Mouse (Mus musculus): ENCODE data around the gene Igsf8. TPM values are rescaled to one million over a fixed set of nuclear protein-coding genes. Genes with fewer than 3 reads are reported as not detected.

Gene Igsf8
- polyA plus RNA-seq, 1 experiment, result 119 TPM

DNA sequence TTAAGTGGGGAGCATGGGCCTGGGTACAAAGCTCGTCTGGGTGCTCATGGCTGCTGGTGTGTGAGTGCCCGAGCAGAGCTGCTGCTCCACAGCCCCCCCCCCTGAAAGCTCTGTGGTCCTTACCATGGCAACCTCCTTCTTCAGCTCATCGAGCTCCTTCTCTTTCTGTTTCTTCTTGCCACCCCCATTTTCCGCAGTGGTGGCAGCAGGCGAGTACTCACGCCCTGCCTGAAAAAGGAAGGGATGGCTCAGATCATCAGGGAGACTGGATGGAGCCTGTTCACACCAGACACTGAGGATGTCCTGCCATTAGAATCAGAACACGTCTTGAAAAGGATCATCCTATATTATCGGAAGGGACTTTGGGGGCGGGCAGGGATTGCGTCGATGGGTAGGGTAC is 32.0 kb downstream of the Igsf8 start:
- WGBS, result 92% methylated on average over 11 of the region's 11 CpGs

DNA sequence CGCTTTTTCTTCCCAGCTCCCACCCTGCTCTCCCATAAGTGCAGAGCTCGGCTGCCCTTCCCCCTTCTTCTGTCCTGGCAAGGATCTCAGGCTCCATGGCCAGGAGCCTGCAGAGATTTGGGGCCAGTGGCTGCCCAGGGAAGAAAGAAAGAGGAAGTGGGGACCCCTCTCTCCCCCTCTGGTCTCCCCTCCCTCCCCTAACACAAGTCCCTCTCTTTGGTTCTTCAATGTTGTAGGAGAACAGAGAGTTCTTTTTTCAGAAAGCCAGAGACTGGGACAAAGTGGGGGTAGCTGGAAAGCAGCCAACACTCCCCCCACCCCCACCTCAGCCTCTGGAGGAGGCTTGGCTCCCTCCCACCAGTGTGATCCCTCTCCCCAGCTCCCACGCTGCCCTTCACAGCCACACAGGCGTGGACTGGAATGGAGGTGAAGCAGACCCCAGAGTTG is 34.3 kb downstream of the Igsf8 start:
- DNase-seq (ENCODE audit: low read depth in 1 of 2, low spot score in 2 of 2), result no peak
- WGBS, result 80% methylated on average over 4 of the region's 4 CpGs
- H3K27me3 ChIP-seq (ENCODE audit: control insufficient read depth, insufficient read depth, low read length), result no peaks in the 10 kb centered on the region
- no peaks in the 10 kb centered on the region for H3K36me3 ChIP-seq (ENCODE audit: control insufficient read depth, insufficient read depth, low read length)
- no peak overlapping the region for H3K27ac ChIP-seq (ENCODE audit: insufficient read depth, low read length)
- no peaks in the 10 kb centered on the region for H3K4me1 ChIP-seq (ENCODE audit: control insufficient read depth, insufficient read depth, insufficient read length)
- no peak for TF ChIP-seq CTCF (IDR thresholded peaks at IDR 0.05; ENCODE audit: extremely low read depth, insufficient read depth, insufficient read length, insufficient replicate concordance)
- TF ChIP-seq POLR2A (IDR thresholded peaks at IDR 0.05; ENCODE audit: low read depth, low read length), result no peak
- H3K4me3 ChIP-seq (ENCODE audit: extremely low read depth, insufficient read depth, insufficient read length), result no peak overlapping the region

More for the DNA sequence above, 32.0 kb downstream of the Igsf8 start:
- no peaks in the 10 kb centered on the region for H3K36me3 ChIP-seq (ENCODE audit: control insufficient read depth, insufficient read depth, low read length)
- no peak for TF ChIP-seq POLR2A (IDR thresholded peaks at IDR 0.05; ENCODE audit: low read depth, low read length)
- TF ChIP-seq CTCF (IDR thresholded peaks at IDR 0.05; ENCODE audit: extremely low read depth, insufficient read depth, insufficient read length, insufficient replicate concordance), result no peak
- H3K4me3 ChIP-seq (ENCODE audit: extremely low read depth, insufficient read depth, insufficient read length), result no peak overlapping the region
- no peak for DNase-seq (ENCODE audit: low read depth in 1 of 2, low spot score in 2 of 2)
- no peak overlapping the region for H3K27ac ChIP-seq (ENCODE audit: insufficient read depth, low read length)
- no peaks in the 10 kb centered on the region for H3K4me1 ChIP-seq (ENCODE audit: control insufficient read depth, insufficient read depth, insufficient read length)
- no peaks in the 10 kb centered on the region for H3K27me3 ChIP-seq (ENCODE audit: control insufficient read depth, insufficient read depth, low read length)

DNA sequence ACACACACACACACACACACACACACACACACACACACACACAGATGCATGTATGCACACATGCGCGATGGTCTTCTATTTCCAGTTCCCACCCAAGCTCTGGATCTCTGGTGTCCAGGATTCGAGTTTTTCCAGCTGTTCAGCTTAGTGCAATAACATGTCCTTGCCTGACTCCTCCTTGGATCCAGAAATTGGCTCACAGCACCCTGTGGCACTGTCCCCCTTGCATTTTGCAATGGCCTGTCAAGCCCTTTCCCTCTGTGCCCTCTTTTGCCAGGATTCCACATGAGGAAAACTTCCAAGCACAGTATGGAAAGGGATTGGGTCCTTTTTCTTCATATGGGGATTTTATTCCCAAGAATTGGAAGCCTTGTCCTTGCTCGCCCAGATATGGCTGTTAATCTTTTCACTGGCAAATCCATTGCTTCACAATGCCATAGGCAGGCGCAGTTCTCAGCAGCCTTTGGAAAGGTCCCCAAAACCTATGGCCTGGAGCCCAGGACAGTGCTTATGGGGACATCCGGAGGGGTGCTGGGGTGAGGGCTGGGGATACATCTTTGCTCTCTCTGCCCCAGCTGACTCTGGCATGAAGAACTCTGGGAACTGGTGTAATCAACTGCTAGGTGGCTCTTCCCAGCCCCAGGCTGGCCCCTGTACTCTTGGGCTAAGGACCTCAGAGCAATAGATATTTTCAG is 35.5 kb downstream of the Igsf8 start:
- Histone ChIP-seq H3K4me1 (ENCODE audit: control insufficient read depth, insufficient read depth, insufficient read length) (no peaks in the 10 kb centered on the region), H3K27me3 (ENCODE audit: control insufficient read depth, insufficient read depth, low read length) (no peaks in the 10 kb centered on the region), H3K27ac (ENCODE audit: insufficient read depth, low read length) (no peak overlapping the region), H3K36me3 (ENCODE audit: control insufficient read depth, insufficient read depth, low read length) (no peaks in the 10 kb centered on the region), H3K4me3 (ENCODE audit: extremely low read depth, insufficient read depth, insufficient read length) (no peak overlapping the region)
- 86% methylated on average over 6 of the region's 6 CpGs for WGBS
- no peak for DNase-seq (ENCODE audit: low read depth in 1 of 2, low spot score in 2 of 2)
- TF ChIP-seq POLR2A (IDR thresholded peaks at IDR 0.05; ENCODE audit: low read depth, low read length), result no peak
- TF ChIP-seq CTCF (IDR thresholded peaks at IDR 0.05; ENCODE audit: extremely low read depth, insufficient read depth, insufficient read length, insufficient replicate concordance), result no peak

DNA sequence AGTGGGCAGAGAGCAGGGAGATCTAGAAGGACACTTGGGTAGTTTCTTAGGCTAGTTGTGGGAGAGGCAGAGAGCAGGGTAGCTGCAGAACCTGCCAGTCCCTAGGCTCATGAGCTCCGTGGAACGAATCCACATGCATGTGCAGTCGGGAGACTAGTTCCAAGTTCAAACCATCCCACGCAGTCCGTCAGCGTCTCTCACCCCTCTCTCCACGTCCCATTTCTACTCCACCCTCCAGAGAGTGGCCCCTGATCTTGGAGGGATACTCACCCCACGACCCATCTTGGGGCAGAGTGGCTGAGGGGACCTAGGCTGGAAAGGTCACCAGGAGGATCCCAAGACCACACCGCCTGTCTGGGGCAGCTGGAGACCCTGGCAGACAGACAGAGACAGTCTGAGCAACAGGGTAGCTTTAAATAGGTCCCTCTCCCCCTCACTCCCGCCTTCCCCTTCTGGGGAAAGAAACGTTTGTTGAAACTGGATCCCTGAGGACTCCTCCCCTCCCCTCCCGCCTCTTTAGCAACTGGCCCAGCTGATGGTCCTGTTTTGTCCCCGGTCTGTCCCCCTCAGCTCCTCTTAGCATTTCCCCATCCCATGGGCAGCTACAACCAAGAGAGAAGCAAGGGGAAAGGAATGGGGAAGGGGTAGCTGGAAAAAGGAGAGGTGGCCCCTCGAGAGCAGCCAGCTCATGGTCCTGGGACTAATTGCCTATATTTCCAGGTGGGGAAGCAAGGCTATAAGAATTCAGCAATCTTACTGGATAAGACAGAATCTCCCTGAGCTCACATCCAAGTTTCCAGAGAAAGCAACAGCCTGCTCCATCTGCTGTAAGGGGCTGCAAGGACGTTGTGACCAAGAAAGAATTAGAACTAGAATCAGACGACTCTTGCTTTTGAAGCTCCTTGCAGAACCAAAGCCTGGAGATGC is 36.4 kb downstream of the Igsf8 start, which contains the start of gene Atp1a2:
Atp1a2 (minus strand) TSS at position 454 of the 927 bp plus-strand sequence.
- Histone ChIP-seq H3K27ac (ENCODE audit: insufficient read depth, low read length) (no peak within 1 kb of the TSS), H3K4me1 (ENCODE audit: control insufficient read depth, insufficient read depth, insufficient read length) (no peaks in the 10 kb centered on the region), H3K4me3 (ENCODE audit: extremely low read depth, insufficient read depth, insufficient read length) (no peak within 1 kb of the TSS; the same call in 1 of the 2 replicates), H3K27me3 (ENCODE audit: control insufficient read depth, insufficient read depth, low read length) (no peaks in the 10 kb centered on the region), H3K36me3 (ENCODE audit: control insufficient read depth, insufficient read depth, low read length) (no peaks in the 10 kb centered on the region)
- TF ChIP-seq POLR2A (IDR thresholded peaks at IDR 0.05; ENCODE audit: low read depth, low read length), result no peak
- 71% methylated on average over 16 of the region's 16 CpGs for WGBS
- DNase-seq (ENCODE audit: low read depth in 1 of 2, low spot score in 2 of 2), result no peak

DNA sequence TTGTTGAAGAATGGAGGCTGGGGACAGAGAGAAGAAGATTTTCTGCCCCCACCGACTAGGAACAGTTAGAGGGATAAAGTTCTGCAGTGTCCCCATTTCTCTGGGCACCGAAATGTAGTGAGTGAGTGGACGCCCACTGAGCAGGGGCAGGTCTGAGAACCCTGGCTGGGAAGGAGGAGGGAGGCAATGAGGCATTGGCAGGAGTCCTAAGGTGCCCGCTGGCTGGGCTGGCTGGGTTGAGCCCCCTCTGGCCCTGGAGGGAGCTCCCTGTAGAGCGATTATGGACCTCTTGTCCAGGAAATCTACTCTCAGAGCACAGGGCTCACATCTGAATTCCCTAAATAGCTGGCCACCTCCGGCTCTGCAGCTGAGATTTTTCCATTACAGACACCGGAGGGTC is 38.1 kb downstream of the Igsf8 start:
- TF ChIP-seq POLR2A (IDR thresholded peaks at IDR 0.05; ENCODE audit: low read depth, low read length), result no peak
- TF ChIP-seq CTCF (IDR thresholded peaks at IDR 0.05; ENCODE audit: extremely low read depth, insufficient read depth, insufficient read length, insufficient replicate concordance), result no peak
- WGBS, result 84% methylated on average over 7 of the region's 7 CpGs
- H3K27me3 ChIP-seq (ENCODE audit: control insufficient read depth, insufficient read depth, low read length), result no peaks in the 10 kb centered on the region
- H3K4me3 ChIP-seq (ENCODE audit: extremely low read depth, insufficient read depth, insufficient read length), result no peak overlapping the region
- no peaks in the 10 kb centered on the region for H3K36me3 ChIP-seq (ENCODE audit: control insufficient read depth, insufficient read depth, low read length)
- no peaks in the 10 kb centered on the region for H3K4me1 ChIP-seq (ENCODE audit: control insufficient read depth, insufficient read depth, insufficient read length)
- no peak for DNase-seq (ENCODE audit: low read depth in 1 of 2, low spot score in 2 of 2)
- H3K27ac ChIP-seq (ENCODE audit: insufficient read depth, low read length), result no peak overlapping the region

DNA sequence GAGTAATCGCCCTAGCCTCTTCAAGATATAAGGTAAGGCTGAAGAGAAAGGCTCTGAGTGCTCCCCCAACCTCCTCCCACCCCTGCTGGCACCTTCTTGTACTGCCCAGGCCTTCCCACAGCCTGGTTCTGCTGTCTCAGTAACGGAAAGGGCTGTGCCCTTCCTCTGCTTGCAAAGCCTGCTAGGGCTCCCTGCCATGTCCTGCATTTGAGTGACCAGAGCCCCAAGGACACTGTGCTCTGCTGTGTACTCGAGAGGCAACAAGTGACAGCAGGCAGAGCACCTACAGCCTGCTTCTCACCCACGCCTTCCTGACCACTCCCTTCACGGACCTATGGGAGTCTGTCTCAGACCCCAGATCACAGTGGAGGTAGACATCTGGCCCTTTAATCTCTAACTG is 38.8 kb downstream of the Igsf8 start:
- 68% methylated on average over 5 of the region's 5 CpGs for WGBS

More for the DNA sequence above, 38.8 kb downstream of the Igsf8 start:
- H3K36me3 ChIP-seq (ENCODE audit: control insufficient read depth, insufficient read depth, low read length), result no peaks in the 10 kb centered on the region
- DNase-seq (ENCODE audit: low read depth in 1 of 2, low spot score in 2 of 2), result no peak
- no peaks in the 10 kb centered on the region for H3K4me1 ChIP-seq (ENCODE audit: control insufficient read depth, insufficient read depth, insufficient read length)
- TF ChIP-seq POLR2A (IDR thresholded peaks at IDR 0.05; ENCODE audit: low read depth, low read length) (no peak), CTCF (IDR thresholded peaks at IDR 0.05; ENCODE audit: extremely low read depth, insufficient read depth, insufficient read length, insufficient replicate concordance) (no peak)
- no peaks in the 10 kb centered on the region for H3K27me3 ChIP-seq (ENCODE audit: control insufficient read depth, insufficient read depth, low read length)
- H3K27ac ChIP-seq (ENCODE audit: insufficient read depth, low read length), result no peak overlapping the region
- no peak overlapping the region for H3K4me3 ChIP-seq (ENCODE audit: extremely low read depth, insufficient read depth, insufficient read length)
